ENCODE assay signal across 11 mouse cellular contexts in the genomic region with DNA sequence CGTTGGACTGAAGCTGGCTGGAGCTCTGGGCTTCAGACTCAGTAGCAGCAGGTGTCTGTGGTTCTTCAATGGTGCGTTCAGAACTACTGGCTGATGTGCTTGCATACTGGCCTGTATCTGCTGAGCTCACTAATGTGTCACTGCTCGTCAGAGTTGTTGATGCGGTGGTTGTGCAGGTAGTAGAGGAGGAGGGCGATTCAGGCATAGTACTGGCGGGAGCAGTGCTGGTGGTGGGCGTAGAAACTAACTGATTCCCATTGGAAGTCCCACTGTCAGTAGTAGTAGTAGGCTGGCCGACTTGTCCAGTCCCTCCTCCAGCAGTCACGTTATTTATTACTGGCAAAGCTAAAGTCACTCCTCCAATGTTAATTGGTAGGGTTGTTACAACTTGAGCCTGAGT. TPM values are rescaled to one million over a fixed set of nuclear protein-coding genes. Genes with fewer than 3 reads are reported as not detected.
A peak's percentile ranks its signal among the peaks of the same experiment; 100 is the strongest.
DNase-seq lines count a peak whose midpoint lies in the region; ATAC-seq and TF ChIP-seq lines count a peak whose summit lies in the region.
"Had no signal": no experiment of that assay in that cellular context is flagged by ENCODE, and none has a peak within 500 bp of the region (broad histone marks: within the 10 kb centered on the region; RNA-seq: fewer than 3 reads in every experiment).

No protein-coding gene starts in this region.

- no peak for DNase-seq in spleen, adult 2 months (ENCODE audit: low read depth in 1 of 2, low spot score in 2 of 2)
- DNase-seq in spleen, adult 12 weeks (ENCODE audit: low spot score), result no peak
- DNase-seq in adrenal gland, postnatal 25 days, result no peak
- DNase-seq in adrenal gland, postnatal 36 days, result no peak
- DNase-seq: kidney, adult 2 months; layer of hippocampus, postnatal 36 days; lung, postnatal 36 days had no signal

- peak overlapping the region; percentile 17; the same call in 1 of the 2 replicates for H3K27ac ChIP-seq in spleen, adult 2 months (ENCODE audit: insufficient read depth, low read length)
- peak overlapping the region; percentile 97 for H3K27ac ChIP-seq in liver, embryonic 12.5 days
- no peak overlapping the region for H3K27ac ChIP-seq in olfactory bulb, adult 2 months (ENCODE audit: insufficient read depth, low read depth, low read length)

- peak overlapping the region; percentile 78 for H3K4me2 ChIP-seq in liver, embryonic 12.5 days

- TF ChIP-seq CTCF in spleen, adult 2 months (IDR thresholded peaks at IDR 0.05; ENCODE audit: extremely low read depth, insufficient read depth, insufficient read length, insufficient replicate concordance), result no peak
- no peak for TF ChIP-seq CTCF in olfactory bulb, adult 2 months (IDR thresholded peaks at IDR 0.05; ENCODE audit: insufficient read depth, low read depth, low read length)

- 0 out of 2 replicates have a peak overlapping the region, but pooled peaks have one; percentile 82 for H3K9ac ChIP-seq in liver, embryonic 12.5 days

- WGBS in spleen, adult 2 months, result 94% methylated on average over 9 of the region's 9 CpGs
- WGBS in liver, embryonic 12.5 days (ENCODE audit: insufficient replicate concordance), result 83% methylated on average over 9 of the region's 9 CpGs
- WGBS in olfactory bulb, adult 2 months, result 47% methylated on average over 9 of the region's 9 CpGs

- peaks cover 36% of the 10 kb centered on the region for H3K36me3 ChIP-seq in erythroblast, embryonic 14.5 days (ENCODE audit: control insufficient read depth)
- H3K36me3 ChIP-seq in spleen, adult 2 months (ENCODE audit: control insufficient read depth, insufficient read depth, low read length), result no peaks in the 10 kb centered on the region
- H3K36me3 ChIP-seq in liver, embryonic 12.5 days, result peaks cover 21% of the 10 kb centered on the region

- H3K4me3 ChIP-seq in erythroblast, embryonic 14.5 days (replicated peaks), result peak overlapping the region; percentile 90
- no peak overlapping the region for H3K4me3 ChIP-seq in spleen, adult 2 months (ENCODE audit: extremely low read depth, insufficient read depth, insufficient read length)
- no peak overlapping the region; the same call in 1 of the 2 replicates for H3K4me3 ChIP-seq in liver, embryonic 12.5 days
- peak overlapping the region; percentile 16 for H3K4me3 ChIP-seq in olfactory bulb, adult 2 months (ENCODE audit: insufficient read depth, low read depth, low read length)

- H3K27me3 ChIP-seq in erythroblast, embryonic 14.5 days (ENCODE audit: control insufficient read depth), result no peaks in the 10 kb centered on the region
- no peaks in the 10 kb centered on the region for H3K27me3 ChIP-seq in spleen, adult 2 months (ENCODE audit: control insufficient read depth, insufficient read depth, low read length)
- no peaks in the 10 kb centered on the region for H3K27me3 ChIP-seq in liver, embryonic 12.5 days (replicated peaks)

- no peak for ATAC-seq in erythroblast, adult 5-6 weeks (replicated peaks; ENCODE audit: low FRiP score, poor library complexity, severe bottlenecking)
- ATAC-seq in liver, embryonic 12.5 days, result no peak

- TF ChIP-seq POLR2A in spleen, adult 2 months (IDR thresholded peaks at IDR 0.05; ENCODE audit: low read depth, low read length), result no peak
- no peak for TF ChIP-seq POLR2A in olfactory bulb, adult 2 months (IDR thresholded peaks at IDR 0.05; ENCODE audit: insufficient read depth, low read depth, low read length)

- no peaks in the 10 kb centered on the region for H3K9me3 ChIP-seq in erythroblast, embryonic 14.5 days (ENCODE audit: control insufficient read depth, low read length)
- no peaks in the 10 kb centered on the region for H3K9me3 ChIP-seq in liver, embryonic 12.5 days (replicated peaks)

- peaks cover 65% of the 10 kb centered on the region for H3K4me1 ChIP-seq in erythroblast, embryonic 14.5 days (ENCODE audit: control insufficient read depth)
- H3K4me1 ChIP-seq in spleen, adult 2 months (ENCODE audit: control insufficient read depth, insufficient read depth, insufficient read length), result peaks cover 9% of the 10 kb centered on the region
- H3K4me1 ChIP-seq in liver, embryonic 12.5 days, result peaks cover 55% of the 10 kb centered on the region
- peaks cover 9% of the 10 kb centered on the region for H3K4me1 ChIP-seq in olfactory bulb, adult 2 months (ENCODE audit: control insufficient read depth, insufficient read depth, low read length)

RNA-seq across cellular contexts. Expression of gene Sp4, which starts 2.1 kb away (rescaled TPM):
- 1.2 and 1.4 TPM in 2 replicates for polyA plus RNA-seq in erythroblast, embryonic 14.5 days (2012)
- 17.7 and 23.8 TPM in 2 replicates for total RNA-seq in erythroblast, adult 5-6 weeks (2015; ENCODE audit: low replicate concordance)
- total RNA-seq in erythroblast, adult 5-6 weeks (2017; ENCODE audit: low replicate concordance), result 22.0 and 23.4 TPM in 2 replicates
- polyA plus RNA-seq in spleen, adult 2 months (2012; rRNA removed), result 7.7 and 9.0 TPM in 2 replicates
- polyA plus RNA-seq in liver, embryonic 12.5 days (2016; fragmentation: Nextera tagmentation; extraction: Ambion mirVana), result 7.2 and 7.6 TPM in 2 replicates
- polyA plus RNA-seq in olfactory bulb, adult 2 months (2012; ENCODE audit: insufficient read depth, insufficient read length, low replicate concordance, missing spikeins), result not detected in 2 replicates
- 8.8 and 9.7 TPM in 2 replicates for total RNA-seq in adrenal gland, postnatal 25 days (2021)
- 1 to 10 TPM; 6.1 to 8.6 TPM for total RNA-seq in adrenal gland, postnatal 36 days (2021)

Comparison
In these comparisons a context has a peak if more than half of its experiments do, and no peak if none do; other contexts are left out.
1. H3K4me3 ChIP-seq: peak in erythroblast, embryonic 14.5 days (single experiment) and olfactory bulb, adult 2 months (single experiment); none in spleen, adult 2 months (single experiment) and liver, embryonic 12.5 days (single experiment).